Mouse (Mus musculus) CD8-positive naive resting alpha-beta T cell, adult 2 months (primary cell): ENCODE measurements at regions not wholly inside any gene's neighbourhood (a gene's known extent, or its start where the extent isn't known, plus 50 kb on each side); places are given as distances from the start of the nearest gene placed in this dataset.

Source experiments
- DNase-seq, 2 experiments: peaks; one replicate each; pipeline ENCODE4 v3.0.0; 2022; ENCODE audit warnings: low read depth in 2 of 2, low spot score in 2 of 2

GRCm38 (mm10) chr13:52187841-52188604 lies 341.5 kb downstream of the Gadd45g start:
- no peak for DNase-seq

GRCm38 (mm10) chr13:52188605-52189003 lies 342.1 kb downstream of the Gadd45g start:
- DNase-seq = no peak

GRCm38 (mm10) chr13:52189382-52189923 lies 341.6 kb downstream of the Diras2 start:
- no peak for DNase-seq

GRCm38 (mm10) chr13:52190256-52190655 lies 340.8 kb downstream of the Diras2 start:
- no peak for DNase-seq

- DNase-seq = no peak
These were observed 340.1 kb downstream of the Diras2 start for GRCm38 (mm10) chr13:52190848-52191590.

- DNase-seq = no peak
These were observed 334.2 kb downstream of the Diras2 start for GRCm38 (mm10) chr13:52196917-52197316.

- no peak for DNase-seq
These were observed 332.3 kb downstream of the Diras2 start for GRCm38 (mm10) chr13:52198649-52199348.

GRCm38 (mm10) chr13:52202372-52202771 lies 328.7 kb downstream of the Diras2 start:
- DNase-seq = no peak

GRCm38 (mm10) chr13:52205951-52206350 lies 325.1 kb downstream of the Diras2 start:
- no peak for DNase-seq

GRCm38 (mm10) chr13:52216343-52216742 lies 314.7 kb downstream of the Diras2 start:
- no peak for DNase-seq

GRCm38 (mm10) chr13:52217066-52217465 lies 314.0 kb downstream of the Diras2 start:
- no peak for DNase-seq

GRCm38 (mm10) chr13:52217741-52218140 lies 313.3 kb downstream of the Diras2 start:
- DNase-seq = no peak

- DNase-seq = no peak
These were observed 308.6 kb downstream of the Diras2 start for GRCm38 (mm10) chr13:52222315-52223097.

- peak; percentile 8 to 31 for DNase-seq
These were observed 307.7 kb downstream of the Diras2 start for GRCm38 (mm10) chr13:52223098-52223962.

GRCm38 (mm10) chr13:52233971-52234370 lies 297.1 kb downstream of the Diras2 start:
- DNase-seq = no peak

- no peak for DNase-seq
These were observed 295.0 kb downstream of the Diras2 start for GRCm38 (mm10) chr13:52236105-52236504.

- no peak for DNase-seq
These were observed 291.5 kb downstream of the Diras2 start for GRCm38 (mm10) chr13:52239563-52239962.

- DNase-seq = no peak
These were observed 289.3 kb downstream of the Diras2 start for GRCm38 (mm10) chr13:52241761-52242160.

GRCm38 (mm10) chr13:52249492-52249891 lies 281.6 kb downstream of the Diras2 start:
- DNase-seq = no peak

- DNase-seq = no peak
These were observed 280.7 kb downstream of the Diras2 start for GRCm38 (mm10) chr13:52250371-52250770.
